Mouse (Mus musculus): ENCODE results near the gene Gpd2.

The Gpd2 gene

DNA sequence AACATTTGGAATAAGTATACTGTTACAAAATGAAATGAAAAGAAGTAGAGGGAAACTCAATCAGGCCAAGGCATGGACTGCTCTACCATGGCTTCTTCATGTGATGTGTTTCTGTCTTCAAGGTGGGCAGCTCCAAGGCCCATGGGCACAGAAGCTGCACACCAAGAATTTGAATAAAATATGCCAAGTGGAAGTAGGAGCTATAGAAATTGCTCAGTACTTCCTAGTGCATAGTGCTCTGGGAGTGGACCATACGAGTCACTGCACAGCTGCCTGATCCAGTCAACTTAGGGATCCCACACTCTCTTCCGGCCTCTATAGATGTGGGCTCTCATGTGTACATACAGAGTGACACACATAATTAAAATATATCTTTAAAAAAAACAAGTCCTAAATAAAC lies 147.2 kb downstream of the Gpd2 start:
- DNase-seq (ENCODE audit: low read depth, low spot score): no peak

DNA sequence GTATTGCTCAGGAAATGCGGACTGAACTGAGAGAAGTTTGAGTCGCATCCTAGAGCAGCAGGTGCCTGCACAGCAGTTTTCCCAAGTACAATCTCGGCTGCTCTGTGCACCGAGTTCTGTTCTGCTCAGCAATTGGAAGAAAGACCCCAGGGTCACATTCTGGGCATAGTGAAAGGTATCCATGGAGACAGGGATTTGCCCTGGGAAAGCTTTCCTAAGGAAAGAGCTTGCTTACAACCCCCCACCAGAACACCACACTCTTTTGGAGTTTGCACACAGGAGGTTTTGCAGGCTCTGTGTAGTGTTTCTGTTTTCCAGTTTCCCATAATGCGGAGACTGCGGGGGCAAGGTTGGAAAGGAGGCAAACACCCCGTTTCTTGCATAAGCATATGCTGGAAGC lies 150.4 kb downstream of the Gpd2 start:
- no peak for DNase-seq (ENCODE audit: low read depth, low spot score)

DNA sequence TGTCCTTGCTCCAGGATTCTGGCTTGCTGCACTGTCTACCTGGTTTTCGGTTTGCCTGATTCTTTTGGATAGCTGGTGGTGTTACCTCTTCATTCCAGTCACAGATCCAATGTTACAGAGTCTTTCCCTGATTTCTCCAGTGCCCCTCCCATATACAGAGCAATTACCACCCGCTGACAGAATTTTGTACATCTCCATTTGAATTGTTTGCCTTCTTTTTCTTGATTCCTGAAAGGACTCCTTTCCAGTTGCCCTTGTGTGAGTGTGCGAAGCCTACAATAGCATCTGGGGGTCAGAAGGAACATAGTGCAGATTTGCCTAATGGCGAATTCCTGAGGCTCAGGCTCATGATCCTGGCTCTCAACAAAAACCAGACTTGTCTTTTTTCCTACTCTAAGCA lies 157.6 kb downstream of the Gpd2 start:
- DNase-seq (ENCODE audit: low read depth, low spot score): peak; percentile 32

DNA sequence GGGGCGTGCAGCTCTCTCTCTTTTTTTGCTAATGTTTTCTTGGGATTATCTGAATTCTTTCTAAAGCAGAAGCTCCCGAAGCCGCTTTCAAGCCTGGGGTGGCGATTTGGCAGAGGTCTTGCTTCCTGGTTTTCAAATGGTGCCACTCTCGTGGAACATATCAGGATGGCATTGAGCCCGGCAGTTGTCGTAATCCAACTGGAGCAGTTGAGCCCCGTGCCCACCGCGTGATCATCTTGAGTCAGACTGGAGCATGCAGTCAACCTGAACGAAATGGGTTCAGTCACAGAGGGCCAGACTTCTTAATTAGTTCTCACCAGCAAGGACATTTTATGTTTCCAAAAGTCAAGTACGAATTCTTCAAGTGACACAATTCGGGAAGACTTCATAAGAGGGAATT lies 158.6 kb downstream of the Gpd2 start:
- no peak for DNase-seq (ENCODE audit: low read depth, low spot score)

DNA sequence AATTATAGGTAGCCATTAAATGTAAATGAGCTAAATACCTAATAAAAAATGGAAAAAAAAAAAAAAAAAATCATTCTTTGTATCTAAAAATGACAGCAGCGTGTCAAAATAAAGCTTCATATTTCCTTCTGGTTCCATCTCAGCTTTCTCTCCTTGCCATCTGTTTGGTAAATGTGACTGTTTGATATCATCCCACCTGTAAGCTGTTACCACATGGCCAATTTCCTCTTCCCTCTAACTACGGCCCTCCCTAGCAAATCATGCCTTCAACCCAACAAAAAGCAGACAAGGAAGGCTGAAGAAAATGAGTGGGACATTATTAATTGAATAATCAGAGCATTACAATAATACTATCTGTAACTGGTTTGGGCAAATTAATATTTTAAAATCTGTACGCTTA lies 160.3 kb downstream of the Gpd2 start:
- DNase-seq (ENCODE audit: low read depth, low spot score): no peak

DNA sequence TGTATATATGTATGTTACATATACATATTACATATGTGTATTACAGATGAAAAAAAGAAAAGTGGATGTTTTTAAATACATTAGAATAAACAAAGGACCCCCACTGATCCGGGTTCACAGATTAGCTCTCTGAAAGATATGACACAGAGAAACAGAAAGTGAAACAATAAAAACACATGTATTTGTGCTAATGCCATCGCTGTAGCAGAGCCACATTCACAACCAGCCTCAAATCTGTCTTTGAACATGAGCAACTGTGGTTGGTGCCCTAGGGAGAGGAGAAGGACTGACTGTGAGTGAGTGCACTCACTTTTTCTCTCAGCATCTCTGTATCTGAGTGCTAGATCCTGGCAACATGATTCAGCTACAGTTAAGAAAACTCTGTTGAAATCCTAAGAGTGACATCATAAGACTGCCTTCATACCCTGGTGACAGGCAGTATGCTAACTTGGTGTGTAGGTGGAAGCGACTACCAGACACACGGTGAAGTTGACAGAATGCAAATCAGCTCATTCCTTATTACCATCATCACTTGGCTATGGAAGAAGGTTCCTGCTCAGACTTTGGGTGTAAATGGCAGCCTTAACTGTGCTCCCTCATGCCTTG lies 170.1 kb downstream of the Gpd2 start:
- no peak for DNase-seq (ENCODE audit: low read depth, low spot score)

DNA sequence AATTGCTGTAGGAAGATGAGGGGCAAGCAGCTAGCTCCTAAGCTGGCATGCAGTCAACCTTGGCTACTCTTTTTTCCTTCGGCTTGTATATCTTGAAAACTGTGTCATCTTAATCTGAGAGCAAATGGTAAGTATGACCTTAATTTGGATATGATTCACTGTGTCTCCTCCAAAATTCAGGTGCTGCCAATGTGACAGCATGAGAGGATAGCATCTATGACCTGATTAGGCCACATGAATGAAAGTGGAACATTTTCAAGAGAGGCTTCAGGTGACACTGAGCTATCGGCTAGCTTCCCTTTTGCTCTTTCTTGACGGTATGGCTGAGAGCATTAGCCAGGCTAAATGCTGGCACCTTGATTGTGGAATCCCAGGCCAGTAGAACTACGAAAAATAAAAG lies 171.0 kb downstream of the Gpd2 start:
- DNase-seq (ENCODE audit: low read depth, low spot score): no peak

DNA sequence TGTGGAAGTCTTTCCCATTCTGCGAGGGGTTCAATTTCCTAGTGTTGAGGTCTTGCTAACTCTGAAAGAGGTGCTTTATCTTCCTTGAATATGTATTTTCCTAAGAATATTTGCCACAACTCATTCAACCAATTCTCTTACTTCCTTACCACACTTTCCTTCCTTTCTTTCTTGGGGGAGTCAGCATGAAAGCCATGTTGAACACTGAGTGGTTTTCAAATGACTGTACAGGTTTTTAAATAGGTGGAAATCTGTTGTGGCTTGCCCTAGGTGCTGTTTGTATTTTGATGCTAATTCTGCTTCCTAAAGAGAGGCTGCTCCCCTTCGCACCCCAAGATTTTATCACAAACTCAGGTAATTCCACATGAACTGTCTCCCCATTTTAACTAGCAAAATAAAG lies 174.1 kb downstream of the Gpd2 start:
- DNase-seq (ENCODE audit: low read depth, low spot score): no peak

GRCm38 (mm10) chr2:57414550-57415160 lies 177.2 kb downstream of the Gpd2 start:
- DNase-seq (ENCODE audit: low read depth, low spot score): no peak

DNA sequence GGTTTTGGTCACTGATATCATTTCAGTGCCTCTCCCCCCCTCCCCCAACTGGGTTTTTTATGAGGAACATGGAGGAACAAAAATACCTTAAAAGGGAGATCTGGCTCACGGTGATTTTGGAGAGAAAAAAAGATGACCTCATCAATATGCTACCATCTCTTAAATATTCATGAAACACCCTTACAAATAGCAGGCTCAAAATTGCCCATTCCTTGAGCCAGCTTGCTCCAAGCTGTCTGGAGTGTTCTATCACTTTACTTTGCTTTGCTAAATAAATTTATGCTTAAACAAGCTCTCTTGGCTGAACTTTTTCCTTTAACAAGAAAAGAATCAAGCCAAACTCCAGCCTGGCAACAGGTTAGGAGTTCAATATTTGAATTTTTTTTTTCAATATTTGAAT lies 179.3 kb downstream of the Gpd2 start:
- DNase-seq (ENCODE audit: low read depth, low spot score): no peak

Measured in ES-CJ7 (cell line).